Comparison of ENCODE assay signal across 12 mouse cellular contexts in the genomic region with DNA sequence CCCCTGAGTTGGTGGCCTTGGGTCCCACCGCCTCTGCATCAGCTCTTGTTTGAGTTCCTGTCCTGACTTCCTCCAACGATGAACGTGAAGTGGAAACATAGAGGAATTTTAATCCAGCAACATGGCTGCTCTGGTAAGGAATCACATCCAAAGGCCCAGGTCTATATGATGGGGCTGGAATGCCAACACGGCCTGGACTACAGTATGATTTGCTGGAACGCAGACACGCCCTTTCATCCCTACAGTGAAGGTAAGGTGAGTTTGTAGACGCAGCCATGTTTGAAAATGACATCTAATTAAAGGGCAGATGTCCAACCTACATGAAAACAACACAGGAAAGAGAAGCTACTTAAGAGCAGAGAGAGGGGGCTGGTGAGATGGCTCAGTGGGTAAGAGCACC. TPM values are rescaled to one million over a fixed set of nuclear protein-coding genes. Genes with fewer than 3 reads are reported as not detected.
DNase-seq lines count a peak whose midpoint lies in the region; ATAC-seq and TF ChIP-seq lines count a peak whose summit lies in the region.
"Had no signal": no experiment of that assay in that cellular context is flagged by ENCODE, and none has a peak within 500 bp of the region (broad histone marks: within the 10 kb centered on the region; RNA-seq: fewer than 3 reads in every experiment).

No protein-coding gene starts in this region.

- H3K9me3 ChIP-seq in hindbrain, embryonic 13.5 days = no peaks in the 10 kb centered on the region
- H3K9me3 ChIP-seq in hindbrain, embryonic 11.5 days (ENCODE audit: control insufficient read depth, low read length) = no peaks in the 10 kb centered on the region
- H3K9me3 ChIP-seq in E14TG2a.4 (ENCODE audit: low read length) (no peaks in the 10 kb centered on the region), MEL (replicated peaks; ENCODE audit: insufficient read depth, low read length) (no peaks in the 10 kb centered on the region)
- H3K9me3 ChIP-seq in forebrain, postnatal 0 days (ENCODE audit: low read length) = no peaks in the 10 kb centered on the region
- H3K9me3 ChIP-seq: liver, embryonic 13.5 days had no signal

- TF ChIP-seq CTCF in E14TG2a.4 (conservative IDR thresholded peaks at IDR 0.05; ENCODE audit: low read length) (no peak), MEL (IDR thresholded peaks at IDR 0.05 in 2 of 3, conservative IDR thresholded peaks at IDR 0.05 in 1 of 3; ENCODE audit: control insufficient read depth in 1 of 3, insufficient read depth in 1 of 3, low read depth in 2 of 3, low read length in 3 of 3, poor library complexity in 1 of 3, severe bottlenecking in 1 of 3) (no peak)
- TF ChIP-seq CTCF in forebrain, postnatal 0 days (IDR thresholded peaks at IDR 0.05; ENCODE audit: low read depth) = no peak

- ATAC-seq in hindbrain, embryonic 13.5 days (ENCODE audit: low FRiP score) = no peak
- ATAC-seq in hindbrain, embryonic 11.5 days (ENCODE audit: low FRiP score) = no peak
- ATAC-seq in forebrain, postnatal 0 days = no peak
- no peak for ATAC-seq in inflammation-experienced regulatory T-cells, adult 6 months
- ATAC-seq: intestine, postnatal 0 days had no signal

- peaks cover 44% of the 10 kb centered on the region for H3K4me1 ChIP-seq in hindbrain, embryonic 13.5 days (replicated peaks)
- peaks cover 9% of the 10 kb centered on the region for H3K4me1 ChIP-seq in hindbrain, embryonic 11.5 days (replicated peaks; ENCODE audit: control insufficient read depth, insufficient read depth, low read length)
- peaks cover 57% of the 10 kb centered on the region for H3K4me1 ChIP-seq in E14TG2a.4 (replicated peaks; ENCODE audit: low read depth, low read length)
- peaks cover 0 to 11% of the 10 kb centered on the region in 2 experiments; a peak in 2 of 4 replicates for H3K4me1 ChIP-seq in MEL (ENCODE audit: control insufficient read depth in 1 of 2, insufficient read depth in 2 of 2, low read length in 2 of 2)
- H3K4me1 ChIP-seq in forebrain, postnatal 0 days (ENCODE audit: insufficient read depth) = peaks cover 16% of the 10 kb centered on the region

- H3K36me3 ChIP-seq in hindbrain, embryonic 13.5 days = peaks cover 41% of the 10 kb centered on the region
- peaks cover 5% of the 10 kb centered on the region; the same call in 1 of the 2 replicates for H3K36me3 ChIP-seq in hindbrain, embryonic 11.5 days (ENCODE audit: control insufficient read depth, insufficient read depth, low read length)
- H3K36me3 ChIP-seq in E14TG2a.4 (ENCODE audit: insufficient read depth, low read length) = peaks cover 65% of the 10 kb centered on the region
- H3K36me3 ChIP-seq in MEL (ENCODE audit: control insufficient read depth in 1 of 2, insufficient read depth in 2 of 2, low read length in 2 of 2) = peaks cover 0 to 12% of the 10 kb centered on the region in 2 experiments; a peak in 2 of 4 replicates
- peaks cover 25% of the 10 kb centered on the region for H3K36me3 ChIP-seq in forebrain, postnatal 0 days (ENCODE audit: insufficient read depth)

- 88% methylated on average over 7 of the region's 7 CpGs for WGBS in hindbrain, embryonic 13.5 days
- WGBS in hindbrain, embryonic 11.5 days = 90% methylated on average over 7 of the region's 7 CpGs
- 83% methylated on average over 7 of the region's 7 CpGs for WGBS in forebrain, postnatal 0 days

- TF ChIP-seq POLR2A in MEL (IDR thresholded peaks at IDR 0.05; ENCODE audit: control insufficient read depth in 1 of 2, insufficient read depth in 1 of 2, low read depth in 1 of 2, low read length in 2 of 2, poor library complexity in 1 of 2) = no peak

- no peak for DNase-seq in hindbrain, embryonic 11.5 days (ENCODE audit: low spot score)
- no peak for DNase-seq in MEL (ENCODE audit: low read depth, low spot score)
- no peak for DNase-seq in forebrain, postnatal 0 days
- DNase-seq in adrenal gland, adult 2 months = no peak
- DNase-seq in right cerebral cortex, postnatal 25 days = no peak

- peak overlapping the region; percentile 68 for H3K4me2 ChIP-seq in hindbrain, embryonic 13.5 days
- no peak overlapping the region for H3K4me2 ChIP-seq in hindbrain, embryonic 11.5 days (replicated peaks; ENCODE audit: low read depth, low read length)
- peak overlapping the region; percentile 23; the same call in 1 of the 2 replicates for H3K4me2 ChIP-seq in forebrain, postnatal 0 days (ENCODE audit: low read depth)

- no peak for TF ChIP-seq RAD21 in MEL (IDR thresholded peaks at IDR 0.05; ENCODE audit: low read depth, low read length)

- no peak overlapping the region for H3K27ac ChIP-seq in hindbrain, embryonic 13.5 days
- no peak overlapping the region for H3K27ac ChIP-seq in hindbrain, embryonic 11.5 days (ENCODE audit: low read depth, low read length)
- H3K27ac ChIP-seq in MEL (ENCODE audit: control insufficient read depth, low read depth, low read length) = no peak overlapping the region
- no peak overlapping the region for H3K27ac ChIP-seq in forebrain, postnatal 0 days (ENCODE audit: low read depth, low read length)
- H3K27ac ChIP-seq: macrophage had no signal

- H3K79me2 ChIP-seq in MEL (ENCODE audit: control insufficient read depth, insufficient read depth, low read length, poor library complexity) = peaks cover 21% of the 10 kb centered on the region

- H3K9ac ChIP-seq in hindbrain, embryonic 13.5 days = 0 out of 2 replicates have a peak overlapping the region, but pooled peaks have one; percentile 8
- H3K9ac ChIP-seq in hindbrain, embryonic 11.5 days (ENCODE audit: low read depth, low read length) = no peak overlapping the region
- H3K9ac ChIP-seq in MEL (ENCODE audit: control insufficient read depth, low read depth, low read length, poor library complexity, severe bottlenecking) = no peak overlapping the region
- H3K9ac ChIP-seq in forebrain, postnatal 0 days = no peak overlapping the region

- no peak for TF ChIP-seq EP300 in MEL (IDR thresholded peaks at IDR 0.05; ENCODE audit: low read depth in 1 of 2, low read length in 2 of 2)

- no peaks in the 10 kb centered on the region for H3K27me3 ChIP-seq in hindbrain, embryonic 13.5 days
- H3K27me3 ChIP-seq in hindbrain, embryonic 11.5 days (ENCODE audit: control insufficient read depth, insufficient read depth, low read length) = no peaks in the 10 kb centered on the region
- H3K27me3 ChIP-seq in E14TG2a.4 (ENCODE audit: insufficient read depth, low read length) (no peaks in the 10 kb centered on the region), MEL (ENCODE audit: control insufficient read depth in 1 of 2, insufficient read depth in 2 of 2, low read length in 2 of 2) (no peaks in the 10 kb centered on the region)
- no peaks in the 10 kb centered on the region for H3K27me3 ChIP-seq in forebrain, postnatal 0 days (ENCODE audit: insufficient read depth, low read length)
- H3K27me3 ChIP-seq: liver, embryonic 13.5 days had no signal

- no peak overlapping the region for H3K4me3 ChIP-seq in hindbrain, embryonic 13.5 days
- no peak overlapping the region for H3K4me3 ChIP-seq in hindbrain, embryonic 11.5 days (ENCODE audit: low read depth, low read length)
- H3K4me3 ChIP-seq in E14TG2a.4 (replicated peaks; ENCODE audit: low read length) (peak overlapping the region; percentile 98), MEL (ENCODE audit: control insufficient read depth in 1 of 2, insufficient read depth in 1 of 2, low read depth in 2 of 2, low read length in 2 of 2) (no peak overlapping the region)
- no peak overlapping the region for H3K4me3 ChIP-seq in forebrain, postnatal 0 days (ENCODE audit: low read depth, low read length)

RNA-seq across cellular contexts. Expression of a gene that starts 1.4 kb away (rescaled TPM):
- polyA plus RNA-seq in hindbrain, embryonic 13.5 days (2015; fragmentation: Nextera tagmentation; extraction: Ambion mirVana) = 149 and 154 TPM in 2 replicates
- polyA plus RNA-seq in hindbrain, embryonic 11.5 days (2014; fragmentation: Nextera tagmentation; extraction: Ambion mirVana) = 164 and 176 TPM in 2 replicates
- total RNA-seq in MEL (2012; rRNA removed) = 138 and 163 TPM in 2 replicates
- polyA plus RNA-seq in MEL (2012; ENCODE audit: insufficient read depth in 1 of 2, insufficient read length in 2 of 2, low read depth in 1 of 2, low replicate concordance in 2 of 2, missing spikeins in 1 of 2) = 100 to 1,000 TPM in 1 of 2 experiments, not detected in 1; 436 TPM
- 66.9 and 115 TPM in 2 replicates for total RNA-seq in forebrain, postnatal 0 days (2014; rRNA removed)
- 139 and 205 TPM in 2 replicates for polyA plus RNA-seq in forebrain, postnatal 0 days (2015; fragmentation: Nextera tagmentation; extraction: Ambion mirVana)
- polyA plus RNA-seq in inflammation-experienced regulatory T-cells, adult 6 months (2017; shearing (Covaris generic)) = 100 to 1,000 TPM in 2 of 3 experiments, 10 to 100 TPM in 1; 89.3 to 196 (median 149) TPM
- 100 to 1,000 TPM; 101 to 104 TPM for total RNA-seq in adrenal gland, adult 2 months (2021)
- 44.1 and 48.7 TPM in 2 replicates for polyA plus RNA-seq in adrenal gland, adult 2 months (2012; rRNA removed)

RNA-seq across cellular contexts. Expression of a gene that starts 1.8 kb away (rescaled TPM):
- polyA plus RNA-seq in hindbrain, embryonic 13.5 days (2015; fragmentation: Nextera tagmentation; extraction: Ambion mirVana) = 20.9 and 22.2 TPM in 2 replicates
- 9.8 and 10.7 TPM in 2 replicates for polyA plus RNA-seq in hindbrain, embryonic 11.5 days (2014; fragmentation: Nextera tagmentation; extraction: Ambion mirVana)
- total RNA-seq in MEL (2012; rRNA removed) = 4.6 and 5.4 TPM in 2 replicates
- 10 to 100 TPM in 1 of 2 experiments, not detected in 1; 10.2 TPM for polyA plus RNA-seq in MEL (2012; ENCODE audit: insufficient read depth in 1 of 2, insufficient read length in 2 of 2, low read depth in 1 of 2, low replicate concordance in 2 of 2, missing spikeins in 1 of 2)
- total RNA-seq in forebrain, postnatal 0 days (2014; rRNA removed) = 15.8 and 17.9 TPM in 2 replicates
- polyA plus RNA-seq in forebrain, postnatal 0 days (2015; fragmentation: Nextera tagmentation; extraction: Ambion mirVana) = 7.5 and 10.1 TPM in 2 replicates
- 10 to 100 TPM; 11.7 to 18.2 (median 13.3) TPM for polyA plus RNA-seq in inflammation-experienced regulatory T-cells, adult 6 months (2017; shearing (Covaris generic))
- total RNA-seq in adrenal gland, adult 2 months (2021) = 10 to 100 TPM; 11.3 to 13.5 TPM
- polyA plus RNA-seq in adrenal gland, adult 2 months (2012; rRNA removed) = 35.0 and 35.7 TPM in 2 replicates

RNA-seq across cellular contexts. Expression of a gene that starts 13.8 kb away (rescaled TPM):
- 81.4 and 90.1 TPM in 2 replicates for polyA plus RNA-seq in hindbrain, embryonic 13.5 days (2015; fragmentation: Nextera tagmentation; extraction: Ambion mirVana)
- polyA plus RNA-seq in hindbrain, embryonic 11.5 days (2014; fragmentation: Nextera tagmentation; extraction: Ambion mirVana) = 45.3 and 47.8 TPM in 2 replicates
- 195 and 279 TPM in 2 replicates for total RNA-seq in MEL (2012; rRNA removed)
- 100 to 1,000 TPM in 1 of 2 experiments, not detected in 1; 204 TPM for polyA plus RNA-seq in MEL (2012; ENCODE audit: insufficient read depth in 1 of 2, insufficient read length in 2 of 2, low read depth in 1 of 2, low replicate concordance in 2 of 2, missing spikeins in 1 of 2)
- 121 and 169 TPM in 2 replicates for total RNA-seq in forebrain, postnatal 0 days (2014; rRNA removed)
- 118 and 146 TPM in 2 replicates for polyA plus RNA-seq in forebrain, postnatal 0 days (2015; fragmentation: Nextera tagmentation; extraction: Ambion mirVana)
- polyA plus RNA-seq in inflammation-experienced regulatory T-cells, adult 6 months (2017; shearing (Covaris generic)) = 1,000 to 10,000 TPM; 2,119 to 2,488 (median 2,393) TPM
- total RNA-seq in adrenal gland, adult 2 months (2021) = 10 to 100 TPM; 11.6 to 24.3 TPM
- polyA plus RNA-seq in adrenal gland, adult 2 months (2012; rRNA removed) = 49.5 and 67.1 TPM in 2 replicates

RNA-seq across cellular contexts. Expression of a gene that starts 17.5 kb away (rescaled TPM):
- polyA plus RNA-seq in hindbrain, embryonic 13.5 days (2015; fragmentation: Nextera tagmentation; extraction: Ambion mirVana) = 1.4 and 1.6 TPM in 2 replicates
- 0.25 and 0.52 TPM in 2 replicates for polyA plus RNA-seq in hindbrain, embryonic 11.5 days (2014; fragmentation: Nextera tagmentation; extraction: Ambion mirVana)
- not detected in 2 replicates for total RNA-seq in MEL (2012; rRNA removed)
- polyA plus RNA-seq in MEL (2012; ENCODE audit: insufficient read depth in 1 of 2, insufficient read length in 2 of 2, low read depth in 1 of 2, low replicate concordance in 2 of 2, missing spikeins in 1 of 2) = under 1 TPM in 1 of 2 experiments, not detected in 1; 0.36 TPM
- 15.8 and 22.8 TPM in 2 replicates for total RNA-seq in forebrain, postnatal 0 days (2014; rRNA removed)
- polyA plus RNA-seq in forebrain, postnatal 0 days (2015; fragmentation: Nextera tagmentation; extraction: Ambion mirVana) = 15.4 and 16.0 TPM in 2 replicates
- under 1 TPM in 1 of 3 experiments, not detected in 2; 0.65 TPM for polyA plus RNA-seq in inflammation-experienced regulatory T-cells, adult 6 months (2017; shearing (Covaris generic))
- 10 to 100 TPM; 48.1 to 52.7 TPM for total RNA-seq in adrenal gland, adult 2 months (2021)
- 29.3 and 34.3 TPM in 2 replicates for polyA plus RNA-seq in adrenal gland, adult 2 months (2012; rRNA removed)
- polyA plus RNA-seq: neural tube, embryonic 11.5 days had no signal

RNA-seq across cellular contexts. Expression of a gene that starts 44.7 kb away (rescaled TPM):
- polyA plus RNA-seq in hindbrain, embryonic 13.5 days (2015; fragmentation: Nextera tagmentation; extraction: Ambion mirVana) = 53.4 and 56.5 TPM in 2 replicates
- polyA plus RNA-seq in hindbrain, embryonic 11.5 days (2014; fragmentation: Nextera tagmentation; extraction: Ambion mirVana) = 44.8 and 49.3 TPM in 2 replicates
- 56.1 and 81.7 TPM in 2 replicates for total RNA-seq in MEL (2012; rRNA removed)
- 100 to 1,000 TPM in 1 of 2 experiments, not detected in 1; 117 TPM for polyA plus RNA-seq in MEL (2012; ENCODE audit: insufficient read depth in 1 of 2, insufficient read length in 2 of 2, low read depth in 1 of 2, low replicate concordance in 2 of 2, missing spikeins in 1 of 2)
- 22.8 and 37.1 TPM in 2 replicates for total RNA-seq in forebrain, postnatal 0 days (2014; rRNA removed)
- polyA plus RNA-seq in forebrain, postnatal 0 days (2015; fragmentation: Nextera tagmentation; extraction: Ambion mirVana) = 59.6 and 62.3 TPM in 2 replicates
- 100 to 1,000 TPM in 1 of 3 experiments, 10 to 100 TPM in 2; 46.5 to 103 (median 70.1) TPM for polyA plus RNA-seq in inflammation-experienced regulatory T-cells, adult 6 months (2017; shearing (Covaris generic))
- total RNA-seq in adrenal gland, adult 2 months (2021) = 10 to 100 TPM; 39.9 to 49.7 TPM
- polyA plus RNA-seq in adrenal gland, adult 2 months (2012; rRNA removed) = 64.5 and 74.4 TPM in 2 replicates

Comparison
In these comparisons a context has a peak if more than half of its experiments do, and no peak if none do; other contexts are left out.
1. RNA of a gene that starts 13.8 kb away (polyA plus RNA-seq): 2,119 to 2,488 TPM in inflammation-experienced regulatory T-cells, adult 6 months; 204 TPM in MEL, 118 to 146 TPM in forebrain, postnatal 0 days, 81.4 to 90.1 TPM in hindbrain, embryonic 13.5 days, 49.5 to 67.1 TPM in adrenal gland, adult 2 months and 45.3 to 47.8 TPM in hindbrain, embryonic 11.5 days; every median in the first group is over 10 times any median in the second.